Mouse (Mus musculus) heart, postnatal 36 days (tissue): ENCODE results near the gene Olfr963. TPM values are rescaled to one million over a fixed set of nuclear protein-coding genes. Genes with fewer than 3 reads are reported as not detected.
"Not testable (repeated sequence)": the region's sequence is repeated elsewhere in the genome, so short reads cannot be mapped to it uniquely, and the experiment has no call there.

Experiments used
- DNase-seq, 2 experiments: peaks; one replicate each; pipeline ENCODE4 v3.0.0; 2021 to 2022
- intact Hi-C: fragments of 180-260 bp; cut with DNase I; formaldehyde crosslinking; loops from one replicate; pipeline ENCODE4 v1.15.1; 2025
- total RNA-seq, 2 experiments: library from RNA; stranded (reverse); gene quantifications; 2 replicates each; pipeline ENCODE4 v1.2.3; 2021

The Olfr963 gene
- total RNA-seq, result not detected

DNA sequence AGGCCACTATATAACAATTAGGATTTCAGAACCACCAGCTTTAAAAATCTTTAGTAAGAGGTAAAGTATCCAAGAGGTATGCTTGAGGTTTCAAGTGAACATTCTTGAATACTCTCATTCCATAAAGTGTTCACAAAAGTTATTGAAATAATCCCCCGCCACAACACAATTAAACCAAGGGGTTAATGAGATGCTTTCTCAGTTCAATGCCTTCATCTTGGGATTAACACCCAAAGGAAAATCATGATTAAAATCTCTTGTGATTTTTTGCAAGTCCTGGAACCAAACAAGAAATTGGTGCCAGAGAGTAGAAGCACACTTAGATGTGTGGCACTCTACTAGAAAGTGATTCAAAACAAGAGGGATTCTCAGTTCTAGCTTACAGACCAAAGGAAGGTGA is at the start of gene Olfr963:
Gene Olfr963, plus strand, starts transcription at position 301 of the 400 bp plus-strand sequence.
- intact Hi-C loops, result no loop called here
- no peak for DNase-seq

DNA sequence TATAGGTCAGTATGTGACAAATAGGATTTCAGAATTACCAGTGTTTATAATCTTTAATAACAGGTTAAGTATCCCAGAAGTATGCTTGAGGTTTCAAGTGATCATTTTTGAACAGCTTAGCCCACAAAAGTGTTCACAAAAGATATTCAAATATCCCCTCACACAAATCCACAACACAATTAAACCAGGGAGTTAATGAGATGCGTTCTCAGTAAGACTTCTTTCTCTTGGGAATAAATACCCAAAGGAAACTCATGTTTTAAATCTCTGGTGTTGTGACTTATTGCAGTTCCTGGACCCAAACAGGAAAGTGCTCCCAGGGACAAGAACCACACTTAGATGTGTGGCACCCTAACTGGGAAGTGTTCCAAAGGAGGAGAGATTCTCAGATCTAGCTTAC is 45.9 kb upstream of the Olfr963 start, which contains the start of gene Olfr960:
Gene Olfr960, plus strand, starts transcription at position 301 of the 400 bp plus-strand sequence.
- intact Hi-C loops, result no loop called here
- DNase-seq, result no peak

GRCm38 (mm10) chr9:39623783-39624182 is 43.2 kb upstream of the Olfr963 start:
- no peak for DNase-seq
- intact Hi-C loops, result no loop called here

DNA sequence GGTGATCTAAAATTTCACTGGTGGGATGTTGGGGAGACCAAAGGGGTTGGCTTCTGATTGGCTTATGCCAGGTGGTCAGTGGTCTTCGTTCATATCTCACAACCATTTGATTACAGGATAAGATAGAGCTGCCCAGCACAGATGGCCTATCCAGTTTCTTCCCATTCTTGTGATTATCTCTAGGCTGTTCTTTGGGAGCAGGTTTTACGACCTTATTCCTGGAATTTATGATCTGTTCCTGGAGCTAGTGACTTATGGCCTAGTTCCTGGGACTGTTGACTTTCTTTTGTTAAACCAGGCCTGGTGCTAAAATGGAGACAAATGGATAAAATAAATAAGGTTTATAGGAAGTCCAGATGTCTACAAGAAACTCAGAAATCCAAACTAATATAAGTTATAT is 42.3 kb upstream of the Olfr963 start:
- intact Hi-C loops, result no loop called here
- no peak for DNase-seq

- intact Hi-C loops, result no loop called here
- DNase-seq, result no peak
Observed at GRCm38 (mm10) chr9:39629069-39629468, 37.9 kb upstream of the Olfr963 start.

GRCm38 (mm10) chr9:39633913-39634594 is 33.0 kb upstream of the Olfr963 start:
- DNase-seq, result no peak
- intact Hi-C loops, result no loop called here

GRCm38 (mm10) chr9:39644785-39645184 is 22.2 kb upstream of the Olfr963 start, which contains the start of gene Olfr961:
Olfr961 (plus strand) TSS chr9:39645085.
- intact Hi-C loops, result no loop called here
- DNase-seq, result no peak

DNA sequence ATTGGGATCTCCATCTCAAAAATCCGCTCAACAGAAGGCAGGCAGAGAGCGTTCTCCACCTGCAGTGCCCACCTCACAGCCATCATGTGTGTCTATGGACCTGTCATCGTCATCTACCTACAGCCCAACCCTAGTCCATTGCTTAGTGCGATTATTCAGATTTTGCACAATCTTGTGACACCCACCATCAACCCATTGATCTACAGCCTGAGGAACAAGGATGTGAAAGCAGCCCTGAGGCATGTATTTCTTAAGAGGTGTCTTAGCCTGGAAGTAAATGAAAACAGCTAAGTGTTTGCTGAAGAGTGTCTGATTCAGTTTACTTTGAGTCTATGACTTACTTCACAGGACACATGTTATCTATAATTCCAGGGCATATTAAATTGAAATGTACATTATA is 19.6 kb upstream of the Olfr963 start:
- intact Hi-C loops, result no loop called here

DNA sequence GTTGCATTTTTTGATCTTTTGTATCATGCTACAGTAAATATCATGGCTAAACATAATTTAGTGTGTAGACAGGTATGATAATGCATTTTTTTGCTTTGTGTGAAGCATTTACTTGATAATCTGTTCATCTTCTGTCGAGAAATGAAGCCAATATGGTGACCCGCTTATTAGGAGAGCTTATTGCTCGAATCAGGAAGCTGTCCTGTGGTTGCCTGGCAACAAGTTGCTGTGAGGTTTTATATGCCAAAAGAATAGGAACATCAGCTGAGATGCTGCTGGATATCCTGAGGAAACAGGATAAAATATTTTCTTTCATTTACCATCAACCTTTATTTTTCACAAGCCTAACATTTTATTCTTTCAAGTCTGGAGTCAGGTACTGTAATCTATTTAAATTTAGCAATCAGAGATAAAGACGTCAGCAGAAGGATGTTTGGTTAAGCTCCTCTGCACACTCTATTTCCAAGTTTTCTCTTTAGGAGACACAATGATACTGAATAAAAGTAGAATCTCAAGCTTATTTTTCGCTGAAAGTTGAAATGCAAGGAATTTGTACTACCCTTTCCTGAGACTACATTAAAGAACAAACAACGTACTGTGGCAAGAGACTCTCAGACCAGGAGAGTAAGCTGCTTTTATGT is 12.1 kb upstream of the Olfr963 start:
- no peak for DNase-seq
- intact Hi-C loops, result no loop called here

More for the DNA sequence above, 19.6 kb upstream of the Olfr963 start:
- no peak for DNase-seq

DNA sequence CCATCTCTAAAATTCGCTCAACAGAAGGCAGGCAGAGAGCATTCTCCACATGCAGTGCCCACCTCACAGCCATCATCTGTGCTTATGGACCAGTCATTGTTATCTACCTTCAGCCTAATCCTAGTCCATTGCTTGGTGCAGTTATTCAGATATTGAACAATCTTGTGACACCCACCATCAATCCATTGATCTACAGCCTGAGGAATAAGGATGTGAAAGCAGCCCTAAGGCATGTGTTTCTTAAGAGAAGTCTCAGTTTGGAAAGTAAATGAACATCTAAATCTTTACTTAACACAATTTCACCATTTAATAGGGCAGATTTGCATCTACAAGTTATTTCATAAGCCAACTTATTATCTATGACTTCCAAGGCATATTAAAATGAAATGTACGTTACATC is 2.7 kb downstream of the Olfr963 start:
- DNase-seq, result no peak
- intact Hi-C loops, result no loop called here

GRCm38 (mm10) chr9:39674820-39675219 is 7.8 kb downstream of the Olfr963 start:
- DNase-seq, result no peak
- intact Hi-C loops, result no loop called here

GRCm38 (mm10) chr9:39678557-39678956 is 11.6 kb downstream of the Olfr963 start:
- intact Hi-C loops, result no loop called here

DNA sequence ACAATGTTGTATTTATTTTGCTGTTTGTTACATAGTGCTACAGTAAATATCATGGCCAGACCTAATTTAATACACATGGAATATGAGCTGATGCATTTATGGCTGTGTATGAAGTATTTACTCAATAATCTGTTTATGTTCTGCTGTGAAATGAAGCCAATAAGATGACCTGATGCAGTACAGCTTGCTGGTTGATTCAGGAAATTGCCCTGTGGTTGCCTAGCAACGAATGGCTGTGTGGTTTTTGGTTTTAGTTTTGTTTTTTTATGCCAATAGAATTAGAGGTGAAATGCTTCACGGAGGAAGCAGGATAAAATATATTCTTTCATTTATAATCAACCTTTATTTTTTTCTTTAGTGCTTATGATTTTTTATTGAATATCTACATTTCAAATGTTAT is 12.3 kb downstream of the Olfr963 start:
- intact Hi-C loops, result no loop called here
- DNase-seq, result no peak

More at GRCm38 (mm10) chr9:39678557-39678956, 11.6 kb downstream of the Olfr963 start:
- no peak for DNase-seq

GRCm38 (mm10) chr9:39701123-39701522 is 34.1 kb downstream of the Olfr963 start:
- DNase-seq, intact Hi-C loops: not testable (repeated sequence)

DNA sequence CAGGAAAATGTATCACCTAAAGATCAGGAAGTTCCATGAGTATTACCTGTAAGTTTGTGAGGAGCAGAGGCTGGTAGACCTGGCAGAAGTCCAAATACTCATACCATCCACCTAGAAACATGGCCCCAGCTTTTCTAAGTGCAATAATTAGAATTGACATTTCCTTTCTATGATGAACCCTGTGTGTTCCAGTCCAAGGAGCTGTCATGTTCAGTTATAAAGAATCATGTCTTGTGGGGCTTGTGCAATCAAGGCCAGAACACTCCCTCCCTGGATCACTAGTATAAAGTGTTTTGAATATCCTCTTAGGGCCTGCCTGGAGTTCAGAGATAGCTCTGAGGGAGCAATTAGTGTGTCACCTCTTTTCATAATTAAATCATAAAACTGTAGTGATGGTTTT is 40.0 kb downstream of the Olfr963 start, which contains the start of gene Olfr149:
Gene Olfr149, minus strand, starts transcription at position 101 of the 400 bp plus-strand sequence.
- intact Hi-C loops, result no loop called here
- DNase-seq, result no peak

GRCm38 (mm10) chr9:39708958-39709357 is 42.0 kb downstream of the Olfr963 start:
- DNase-seq, result peak in 1 of 2 experiments; percentile 3
- intact Hi-C loops, result no loop called here

GRCm38 (mm10) chr9:39711053-39711452 is 44.0 kb downstream of the Olfr963 start, which contains the start of gene Olfr965:
Olfr965 (plus strand) TSS chr9:39711353.
- no peak for DNase-seq
- intact Hi-C loops, result no loop called here

Other genes starting within 250 kb of the Olfr963 start
- not detected for gene Olfr952, start 240.1 kb upstream of the Olfr963 start, total RNA-seq
- gene Olfr954, start 210.5 kb upstream of the Olfr963 start, total RNA-seq, result not detected
- gene Olfr955, start 195.3 kb upstream of the Olfr963 start, total RNA-seq, result not detected
- not detected for gene Olfr44, start 173.2 kb upstream of the Olfr963 start, total RNA-seq
- not detected for gene Olfr957, start 151.4 kb upstream of the Olfr963 start, total RNA-seq
- not detected for gene Olfr958, start 113.2 kb upstream of the Olfr963 start, total RNA-seq
- not detected for gene Olfr959, start 91.6 kb upstream of the Olfr963 start, total RNA-seq
- gene AW551984, start 62.8 kb upstream of the Olfr963 start, total RNA-seq, result under 1 TPM; 0.14 to 0.64 TPM
- not detected for gene Olfr148, start 56.5 kb upstream of the Olfr963 start, total RNA-seq
- gene Olfr960, start 45.8 kb upstream of the Olfr963 start, total RNA-seq, result not detected
- not detected for gene Olfr961, start 22.1 kb upstream of the Olfr963 start, total RNA-seq
- gene Olfr149, start 39.9 kb downstream of the Olfr963 start, total RNA-seq, result not detected
- gene Olfr965, start 44.1 kb downstream of the Olfr963 start, total RNA-seq, result not detected
- gene Olfr150, start 63.8 kb downstream of the Olfr963 start, total RNA-seq, result not detected
- not detected for gene Olfr967, start 79.0 kb downstream of the Olfr963 start, total RNA-seq
- gene Olfr968, start 116.0 kb downstream of the Olfr963 start, total RNA-seq, result not detected
- gene Olfr969, start 123.7 kb downstream of the Olfr963 start, total RNA-seq, result not detected
- not detected for gene Olfr970, start 141.7 kb downstream of the Olfr963 start, total RNA-seq
- gene Olfr971, start 169.7 kb downstream of the Olfr963 start, total RNA-seq, result not detected
- gene Olfr972, start 199.2 kb downstream of the Olfr963 start, total RNA-seq, result not detected
- not detected for gene Olfr229, start 240.1 kb downstream of the Olfr963 start, total RNA-seq